ENCODE assay signal across 16 mouse cellular contexts in the genomic region with DNA sequence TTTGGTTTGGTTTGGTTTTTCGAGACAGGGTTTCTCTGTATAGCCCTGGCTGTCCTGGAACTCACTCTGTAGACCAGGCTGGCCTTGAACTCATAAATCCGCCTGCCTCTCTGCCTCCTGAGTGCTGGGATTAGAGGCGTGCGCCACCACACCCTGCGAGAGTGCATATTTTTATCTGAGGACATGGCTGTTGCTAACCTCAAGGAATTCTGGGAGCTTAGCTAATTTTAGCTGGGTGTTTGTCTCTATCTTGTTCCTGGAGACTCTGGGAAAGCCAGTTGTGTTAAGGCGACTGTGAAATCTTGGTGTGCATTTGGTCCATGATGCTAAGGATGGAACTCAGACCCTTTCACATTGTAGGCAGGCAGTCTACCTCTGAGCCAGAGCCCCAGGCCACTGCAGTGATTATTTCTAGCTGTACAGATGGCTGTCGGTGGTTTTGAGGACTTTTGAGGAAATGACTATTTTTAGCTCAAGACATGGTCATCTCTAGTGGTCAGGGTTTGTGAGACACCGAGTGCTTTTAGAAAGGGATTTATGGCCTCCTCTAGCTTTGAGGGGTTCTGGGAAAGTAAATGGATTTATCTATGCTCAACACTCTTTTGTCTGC. TPM values are rescaled to one million over a fixed set of nuclear protein-coding genes. Genes with fewer than 3 reads are reported as not detected.
A peak's percentile ranks its signal among the peaks of the same experiment; 100 is the strongest.
DNase-seq lines count a peak whose midpoint lies in the region; ATAC-seq and TF ChIP-seq lines count a peak whose summit lies in the region.
"Had no signal": no experiment of that assay in that cellular context is flagged by ENCODE, and none has a peak within 500 bp of the region (broad histone marks: within the 10 kb centered on the region; RNA-seq: fewer than 3 reads in every experiment).

No protein-coding gene starts in this region.

- no peaks in the 10 kb centered on the region for H3K27me3 ChIP-seq in CH12.LX (replicated peaks)
- peaks cover 10% of the 10 kb centered on the region for H3K27me3 ChIP-seq in heart, embryonic 16.5 days (ENCODE audit: control insufficient read depth, insufficient read depth, low read length)
- H3K27me3 ChIP-seq in forebrain, embryonic 11.5 days (ENCODE audit: control insufficient read depth, insufficient read depth, low read length), result peaks cover 14% of the 10 kb centered on the region

- DNase-seq in heart, adult 11 months, result peak; percentile 91
- DNase-seq in heart, postnatal 14 days, result no peak
- DNase-seq in CH12.LX (ENCODE audit: extremely low read depth), result no peak
- peak; percentile 60 for DNase-seq in heart, adult 8-10 months (ENCODE audit: low spot score)
- no peak for DNase-seq in adrenal gland, postnatal 4 days (ENCODE audit: low spot score in 2 of 2)
- no peak for DNase-seq in forebrain, embryonic 11.5 days (ENCODE audit: low spot score)
- DNase-seq: kidney, adult 11 months; kidney, postnatal 14 days; spleen, adult 18-20 months; thymus, adult 2 months had no signal

- no peak for TF ChIP-seq EP300 in CH12.LX (IDR thresholded peaks at IDR 0.05; ENCODE audit: low read length)

- H3K9me3 ChIP-seq in CH12.LX (replicated peaks; ENCODE audit: low read length), result peaks cover 7% of the 10 kb centered on the region
- H3K9me3 ChIP-seq in heart, embryonic 16.5 days (replicated peaks; ENCODE audit: control insufficient read depth, low read length), result no peaks in the 10 kb centered on the region
- no peaks in the 10 kb centered on the region for H3K9me3 ChIP-seq in forebrain, embryonic 11.5 days (ENCODE audit: control insufficient read depth, low read length)
- H3K9me3 ChIP-seq: forebrain, embryonic 15.5 days had no signal

- H3K4me1 ChIP-seq in CH12.LX (ENCODE audit: control insufficient read depth in 1 of 2, insufficient read depth in 2 of 2), result peaks cover 15 to 31% of the 10 kb centered on the region in 2 experiments
- peaks cover 14% of the 10 kb centered on the region for H3K4me1 ChIP-seq in heart, embryonic 16.5 days (ENCODE audit: control insufficient read depth, insufficient read depth, low read length)
- H3K4me1 ChIP-seq in forebrain, embryonic 11.5 days (replicated peaks; ENCODE audit: control insufficient read depth, insufficient read depth, low read length), result no peaks in the 10 kb centered on the region

- 30% methylated on average over 8 of the region's 8 CpGs for WGBS in heart, embryonic 16.5 days
- whole genome bisulfite sequencing in forebrain, embryonic 11.5 days, result 81% methylated on average over 8 of the region's 8 CpGs

- no peak overlapping the region for H3K9ac ChIP-seq in CH12.LX (ENCODE audit: insufficient read depth, low read depth)
- no peak overlapping the region for H3K9ac ChIP-seq in heart, embryonic 16.5 days (ENCODE audit: low read length)
- H3K9ac ChIP-seq in forebrain, embryonic 11.5 days (ENCODE audit: low read length), result no peak overlapping the region
- H3K9ac ChIP-seq: forebrain, embryonic 15.5 days had no signal

- intact Hi-C loops in heart, postnatal 14 days (cut with DNase I), result no loop called here

- no peaks in the 10 kb centered on the region for H3K36me3 ChIP-seq in CH12.LX (replicated peaks in 1 of 2; ENCODE audit: control insufficient read depth in 1 of 2, insufficient read depth in 1 of 2, low read length in 1 of 2)
- no peaks in the 10 kb centered on the region for H3K36me3 ChIP-seq in heart, embryonic 16.5 days (ENCODE audit: control insufficient read depth, insufficient read depth)
- no peaks in the 10 kb centered on the region for H3K36me3 ChIP-seq in forebrain, embryonic 11.5 days (ENCODE audit: control insufficient read depth, insufficient read depth, low read length)
- H3K36me3 ChIP-seq: forebrain, embryonic 15.5 days had no signal

- TF ChIP-seq POLR2A in CH12.LX (IDR thresholded peaks at IDR 0.05; ENCODE audit: low read depth, low read length), result no peak

- no peak overlapping the region for H3K4me3 ChIP-seq in CH12.LX (replicated peaks in 1 of 3; ENCODE audit: low read depth in 2 of 3, low read length in 2 of 3, poor library complexity in 1 of 3)
- H3K4me3 ChIP-seq in heart, embryonic 16.5 days (ENCODE audit: low read length), result no peak overlapping the region
- no peak overlapping the region for H3K4me3 ChIP-seq in forebrain, embryonic 11.5 days (ENCODE audit: low read depth, low read length)
- H3K4me3 ChIP-seq: erythroblast, embryonic 14.5 days; forebrain, embryonic 15.5 days had no signal

- ATAC-seq in heart, embryonic 16.5 days (replicated peaks; ENCODE audit: extremely low read depth, insufficient read depth, low FRiP score), result peak; percentile 50
- ATAC-seq in forebrain, embryonic 11.5 days (replicated peaks; ENCODE audit: low FRiP score), result no peak
- ATAC-seq: activated CD4-positive, CD25-positive, alpha-beta regulatory T cell, adult 4 months; forebrain, embryonic 15.5 days; hindbrain, postnatal 0 days had no signal

- TF ChIP-seq CTCF in CH12.LX (conservative IDR thresholded peaks at IDR 0.05 in 1 of 2, IDR thresholded peaks at IDR 0.05 in 1 of 2; ENCODE audit: low read depth in 2 of 2, low read length in 2 of 2), result no peak

- H3K4me2 ChIP-seq in CH12.LX (ENCODE audit: insufficient read depth, low read depth, poor library complexity, severe bottlenecking), result no peak overlapping the region
- no peak overlapping the region for H3K4me2 ChIP-seq in heart, embryonic 16.5 days (ENCODE audit: low read depth, low read length)
- no peak overlapping the region for H3K4me2 ChIP-seq in forebrain, embryonic 11.5 days (ENCODE audit: low read depth, low read length, severe bottlenecking)
- H3K4me2 ChIP-seq: forebrain, embryonic 15.5 days had no signal

- no peak for TF ChIP-seq RAD21 in CH12.LX (IDR thresholded peaks at IDR 0.05; ENCODE audit: low read depth, low read length)

- in situ Hi-C loops in CH12.LX (cut with MboI; ENCODE audit: low pct_ligation_motif_present, low pct_unique_long_range_greater_than_20kb, low sequenced_read_pairs), result no loop called here

- H3K79me2 ChIP-seq in CH12.LX (replicated peaks; ENCODE audit: control insufficient read depth, extremely low read depth, insufficient read depth, poor library complexity, severe bottlenecking), result no peaks in the 10 kb centered on the region

- dilution Hi-C loops in CH12.LX (cut with MboI; ENCODE audit: extremely low pct_ligation_motif_present, extremely low pct_unique_long_range_greater_than_20kb, low sequenced_read_pairs), result loop anchor here (25.0 kb wide), 1 partner anchor 194 kb away; the partner anchor contains the start of gene Ehd2

- no peak overlapping the region for H3K27ac ChIP-seq in CH12.LX (ENCODE audit: insufficient read depth, low read depth)
- H3K27ac ChIP-seq in heart, embryonic 16.5 days (ENCODE audit: low read length), result peak overlapping the region; percentile 74
- H3K27ac ChIP-seq in forebrain, embryonic 11.5 days (ENCODE audit: low read depth, low read length), result no peak overlapping the region
- H3K27ac ChIP-seq: hindbrain, postnatal 0 days had no signal

TF ChIP-seq in CH12.LX, 34 proteins besides CTCF, POLR2A, EP300 and RAD21:
- TF ChIP-seq POLR2AphosphoS2 (IDR thresholded peaks at IDR 0.05; ENCODE audit: low read depth, low read length), result no peak
- TF ChIP-seq NELFE (IDR thresholded peaks at IDR 0.05; ENCODE audit: low read depth, low read length), result no peak
- no peak for TF ChIP-seq NRF1 (IDR thresholded peaks at IDR 0.05; ENCODE audit: low read depth, low read length)
- peak; percentile 64 for TF ChIP-seq MEF2A (IDR thresholded peaks at IDR 0.05; ENCODE audit: borderline replicate concordance, low read depth, low read length)
- TF ChIP-seq ELF1 (IDR thresholded peaks at IDR 0.05; ENCODE audit: low read depth, low read length), result no peak

RNA-seq across cellular contexts. Expression of gene Meis3, which starts 18.7 kb away (rescaled TPM):
- total RNA-seq in heart, postnatal 14 days (2021), result 1 to 10 TPM; 3.8 to 5.4 TPM
- total RNA-seq in CH12.LX (2012; rRNA removed) (9.4 and 10.2 TPM in 2 replicates), CH12.LX (2014; rRNA removed) (7.1 and 7.9 TPM in 2 replicates)
- 10.1 and 11.8 TPM in 2 replicates for polyA plus RNA-seq in CH12.LX (2012; ENCODE audit: insufficient read length, low read depth)
- total RNA-seq in heart, adult 8-10 months (2022), result 1 to 10 TPM; 4.7 to 6.1 (median 5.2) TPM
- 14.5 and 15.4 TPM in 2 replicates for polyA plus RNA-seq in heart, embryonic 16.5 days (2015; fragmentation: Nextera tagmentation; extraction: Ambion mirVana)
- total RNA-seq in adrenal gland, postnatal 4 days (2021), result 10 to 100 TPM; 18.8 to 22.0 TPM
- polyA plus RNA-seq in forebrain, embryonic 11.5 days (2014; fragmentation: Nextera tagmentation; extraction: Ambion mirVana), result 77.8 and 79.7 TPM in 2 replicates

RNA-seq across cellular contexts. Expression of gene Slc8a2, which starts 26.6 kb away (rescaled TPM):
- total RNA-seq in heart, postnatal 14 days (2021), result under 1 TPM; 0.63 to 0.84 TPM
- total RNA-seq in CH12.LX (2012; rRNA removed) (0.04 TPM in 2 replicates), CH12.LX (2014; rRNA removed) (not detected in 2 replicates)
- 0.08 and 0.10 TPM in 2 replicates for polyA plus RNA-seq in CH12.LX (2012; ENCODE audit: insufficient read length, low read depth)
- total RNA-seq in heart, adult 8-10 months (2022), result under 1 TPM; 0.66 to 0.84 (median 0.70) TPM
- polyA plus RNA-seq in heart, embryonic 16.5 days (2015; fragmentation: Nextera tagmentation; extraction: Ambion mirVana), result 0.15 and 0.20 TPM in 2 replicates
- total RNA-seq in adrenal gland, postnatal 4 days (2021), result 1 to 10 TPM; 6.5 to 7.6 TPM
- 0.36 and 0.88 TPM in 2 replicates for polyA plus RNA-seq in forebrain, embryonic 11.5 days (2014; fragmentation: Nextera tagmentation; extraction: Ambion mirVana)
- total RNA-seq: hematopoietic stem cell, adult 5-6 weeks had no signal
- polyA plus RNA-seq: activated CD4-positive, CD25-positive, alpha-beta regulatory T cell, adult 4 months; erythroblast, embryonic 14.5 days had no signal

RNA-seq across cellular contexts. Expression of gene Kptn, which starts 36.5 kb away (rescaled TPM):
- total RNA-seq in heart, postnatal 14 days (2021), result 10 to 100 TPM; 24.9 to 28.0 TPM
- 17.5 and 19.1 TPM in 2 replicates for total RNA-seq in CH12.LX (2012; rRNA removed)
- total RNA-seq in CH12.LX (2014; rRNA removed), result 25.4 and 25.8 TPM in 2 replicates
- polyA plus RNA-seq in CH12.LX (2012; ENCODE audit: insufficient read length, low read depth), result 14.2 and 14.5 TPM in 2 replicates
- total RNA-seq in heart, adult 8-10 months (2022), result 10 to 100 TPM; 20.1 to 25.7 (median 23.5) TPM
- 32.5 and 36.1 TPM in 2 replicates for polyA plus RNA-seq in heart, embryonic 16.5 days (2015; fragmentation: Nextera tagmentation; extraction: Ambion mirVana)
- total RNA-seq in adrenal gland, postnatal 4 days (2021), result 10 to 100 TPM; 29.1 to 29.3 TPM
- polyA plus RNA-seq in forebrain, embryonic 11.5 days (2014; fragmentation: Nextera tagmentation; extraction: Ambion mirVana), result 19.7 and 22.5 TPM in 2 replicates

RNA-seq across cellular contexts. Expression of gene Napa, which starts 58.0 kb away (rescaled TPM):
- 10 to 100 TPM; 86.1 to 99.9 TPM for total RNA-seq in heart, postnatal 14 days (2021)
- 80.0 and 84.8 TPM in 2 replicates for total RNA-seq in CH12.LX (2012; rRNA removed)
- 97.5 and 106 TPM in 2 replicates for total RNA-seq in CH12.LX (2014; rRNA removed)
- polyA plus RNA-seq in CH12.LX (2012; ENCODE audit: insufficient read length, low read depth), result 111 and 112 TPM in 2 replicates
- 100 to 1,000 TPM in 1 of 4 experiments, 10 to 100 TPM in 3; 76.5 to 101 (median 84.9) TPM for total RNA-seq in heart, adult 8-10 months (2022)
- 166 and 168 TPM in 2 replicates for polyA plus RNA-seq in heart, embryonic 16.5 days (2015; fragmentation: Nextera tagmentation; extraction: Ambion mirVana)
- total RNA-seq in adrenal gland, postnatal 4 days (2021), result 100 to 1,000 TPM; 130 to 136 TPM
- 156 and 167 TPM in 2 replicates for polyA plus RNA-seq in forebrain, embryonic 11.5 days (2014; fragmentation: Nextera tagmentation; extraction: Ambion mirVana)

Comparison
In these comparisons a context has a peak if more than half of its experiments do, and no peak if none do; other contexts are left out.
1. DNase-seq: peak in heart, adult 11 months (single experiment) and heart, adult 8-10 months (single experiment); none in heart, postnatal 14 days (0 of 2), CH12.LX (single experiment), adrenal gland, postnatal 4 days (0 of 2) and forebrain, embryonic 11.5 days (single experiment).
2. RNA of gene Slc8a2, which starts 26.6 kb away (total RNA-seq): 6.5 to 7.6 TPM in adrenal gland, postnatal 4 days; 0.63 to 0.84 TPM in heart, postnatal 14 days, 0.66 to 0.84 TPM in heart, adult 8-10 months and 0.04 TPM in CH12.LX; every median in the first group is over 4 times any median in the second.